Mouse (Mus musculus): ENCODE data around the gene Rab3gap1. TPM values are rescaled to one million over a fixed set of nuclear protein-coding genes. Genes with fewer than 3 reads are reported as not detected.
A peak's percentile ranks its signal among the peaks of the same experiment; 100 is the strongest.

Rab3gap1 gene
- total and polyA plus RNA-seq, 3 experiments = 25.8 to 62.3 (median 45.5) TPM

GRCm38 (mm10) chr1:127833714-127834113, 34.9 kb upstream of the Rab3gap1 start:
- Histone ChIP-seq H3K27me3 (ENCODE audit: control insufficient read depth in 1 of 2, insufficient read depth in 2 of 2, low read length in 2 of 2) (no peaks in the 10 kb centered on the region), H3K4me1 (ENCODE audit: control insufficient read depth in 1 of 2, insufficient read depth in 2 of 2, low read length in 2 of 2) (peaks cover 10 to 12% of the 10 kb centered on the region in 2 experiments), H3K4me3 (ENCODE audit: control insufficient read depth in 1 of 2, insufficient read depth in 1 of 2, low read depth in 2 of 2, low read length in 2 of 2) (peak overlapping the region; percentile 9 to 43; a peak in 3 of 4 replicates), H3K9me3 (replicated peaks; ENCODE audit: insufficient read depth, low read length) (no peaks in the 10 kb centered on the region), H3K79me2 (ENCODE audit: control insufficient read depth, insufficient read depth, low read length, poor library complexity) (no peaks in the 10 kb centered on the region), H3K9ac (ENCODE audit: control insufficient read depth, low read depth, low read length, poor library complexity, severe bottlenecking) (peak overlapping the region; percentile 34), H3K27ac (ENCODE audit: control insufficient read depth, low read depth, low read length) (no peak overlapping the region), H3K36me3 (ENCODE audit: control insufficient read depth in 1 of 2, insufficient read depth in 2 of 2, low read length in 2 of 2) (peaks cover 0 to 6% of the 10 kb centered on the region in 2 experiments; a peak in 2 of 4 replicates)
- TF ChIP-seq BHLHE40 (IDR thresholded peaks at IDR 0.05; ENCODE audit: borderline replicate concordance, low read depth, low read length) (no peak), TBP (IDR thresholded peaks at IDR 0.05; ENCODE audit: low read depth, low read length) (no peak), EP300 (IDR thresholded peaks at IDR 0.05; ENCODE audit: low read depth in 1 of 2, low read length in 2 of 2) (0 out of 4 replicates have a peak, but pooled peaks of 1 of the 2 experiments have one; percentile 2), GATA1 (IDR thresholded peaks at IDR 0.05; ENCODE audit: low read depth, low read length) (0 out of 2 replicates have a peak, but pooled peaks have one; percentile 5), MXI1 (IDR thresholded peaks at IDR 0.05; ENCODE audit: low read depth, low read length) (0 out of 2 replicates have a peak, but pooled peaks have one; percentile 32), USF1 (IDR thresholded peaks at IDR 0.05; ENCODE audit: low read depth, low read length) (no peak)
- peak; percentile 41 for DNase-seq (ENCODE audit: low read depth, low spot score)

DNA sequence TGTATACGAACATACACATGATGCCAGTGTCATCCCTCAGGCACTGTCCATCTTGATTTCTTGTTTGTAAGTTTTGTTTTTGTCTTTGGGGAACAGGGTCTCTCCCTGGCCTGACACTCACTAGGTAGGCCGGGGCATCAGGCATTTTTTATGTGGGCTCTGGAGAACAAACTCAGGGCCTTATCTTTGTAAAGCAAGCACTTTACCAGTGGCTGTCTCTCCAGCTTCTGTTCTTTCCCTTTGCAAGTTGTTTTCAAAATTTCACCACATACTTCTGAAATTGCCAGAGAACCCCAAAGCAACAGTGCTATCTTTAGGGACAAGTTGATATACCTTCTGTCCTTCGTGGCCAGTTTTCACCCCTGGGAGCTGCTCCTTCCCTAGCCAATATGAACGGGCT, 34.4 kb upstream of the Rab3gap1 start:
- peak; percentile 58 for DNase-seq (ENCODE audit: low read depth, low spot score)
- H3K9me3 ChIP-seq (replicated peaks; ENCODE audit: insufficient read depth, low read length) = no peaks in the 10 kb centered on the region
- peaks cover 0 to 6% of the 10 kb centered on the region in 2 experiments; a peak in 2 of 4 replicates for H3K36me3 ChIP-seq (ENCODE audit: control insufficient read depth in 1 of 2, insufficient read depth in 2 of 2, low read length in 2 of 2)
- 0 out of 2 replicates have a peak overlapping the region, but pooled peaks have one; percentile 26 for H3K9ac ChIP-seq (ENCODE audit: control insufficient read depth, low read depth, low read length, poor library complexity, severe bottlenecking)
- peaks cover 10 to 12% of the 10 kb centered on the region in 2 experiments for H3K4me1 ChIP-seq (ENCODE audit: control insufficient read depth in 1 of 2, insufficient read depth in 2 of 2, low read length in 2 of 2)
- peak overlapping the region; percentile 21; the same call in 1 of the 2 replicates for H3K27ac ChIP-seq (ENCODE audit: control insufficient read depth, low read depth, low read length)
- H3K4me3 ChIP-seq (ENCODE audit: control insufficient read depth in 1 of 2, insufficient read depth in 1 of 2, low read depth in 2 of 2, low read length in 2 of 2) = peak overlapping the region in 1 of 2 experiments; percentile 9; a peak in 1 of 4 replicates
- TF ChIP-seq SIN3A (IDR thresholded peaks at IDR 0.05; ENCODE audit: low read length) = 0 out of 2 replicates have a peak, but pooled peaks have one; percentile 7
- TF ChIP-seq USF2 (IDR thresholded peaks at IDR 0.05; ENCODE audit: borderline replicate concordance in 1 of 2, insufficient read depth in 1 of 2, low read depth in 1 of 2, low read length in 2 of 2) = no peak
- 0 out of 2 replicates have a peak, but pooled peaks have one; percentile 12 for TF ChIP-seq TCF12 (IDR thresholded peaks at IDR 0.05; ENCODE audit: low read depth, low read length)
- TF ChIP-seq MAZ (IDR thresholded peaks at IDR 0.05; ENCODE audit: low read depth, low read length) = no peak
- no peak for TF ChIP-seq TAL1 (IDR thresholded peaks at IDR 0.05; ENCODE audit: low read length)
- no peak for TF ChIP-seq NRF1 (IDR thresholded peaks at IDR 0.05; ENCODE audit: insufficient read depth, low read depth, low read length, poor library complexity, severe bottlenecking)
- no peak for TF ChIP-seq USF1 (IDR thresholded peaks at IDR 0.05; ENCODE audit: low read depth, low read length)
- no peak for TF ChIP-seq MEF2A (IDR thresholded peaks at IDR 0.05; ENCODE audit: extremely low read depth, insufficient replicate concordance, low read depth, low read length, poor library complexity, severe bottlenecking)
- peak; percentile 34 for TF ChIP-seq GATA1 (IDR thresholded peaks at IDR 0.05; ENCODE audit: low read depth, low read length)
- H3K27me3 ChIP-seq (ENCODE audit: control insufficient read depth in 1 of 2, insufficient read depth in 2 of 2, low read length in 2 of 2) = no peaks in the 10 kb centered on the region
- H3K79me2 ChIP-seq (ENCODE audit: control insufficient read depth, insufficient read depth, low read length, poor library complexity) = no peaks in the 10 kb centered on the region
